Mouse (Mus musculus): ENCODE data around the gene Lhx6.

Gene Lhx6

GRCm38 (mm10) chr2:36093914-36094475 lies 11.2 kb downstream of the Lhx6 start:
- peak; percentile 48 for DNase-seq (ENCODE audit: extremely low spot score, low spot score)

- DNase-seq (ENCODE audit: extremely low spot score, low spot score) = no peak
Observed at GRCm38 (mm10) chr2:36093301-36093700, 11.9 kb downstream of the Lhx6 start.

- DNase-seq (ENCODE audit: extremely low spot score, low spot score) = no peak
Observed at GRCm38 (mm10) chr2:36092748-36093147, 12.5 kb downstream of the Lhx6 start.

GRCm38 (mm10) chr2:36090853-36091741 lies 14.1 kb downstream of the Lhx6 start:
- peak; percentile 87 for DNase-seq (ENCODE audit: extremely low spot score, low spot score)

GRCm38 (mm10) chr2:36089190-36089589 lies 16.0 kb downstream of the Lhx6 start:
- DNase-seq (ENCODE audit: extremely low spot score, low spot score) = no peak

GRCm38 (mm10) chr2:36085041-36085440 lies 20.2 kb downstream of the Lhx6 start:
- DNase-seq (ENCODE audit: extremely low spot score, low spot score) = no peak

GRCm38 (mm10) chr2:36082802-36083580 lies 22.2 kb downstream of the Lhx6 start:
- DNase-seq (ENCODE audit: extremely low spot score, low spot score) = no peak

GRCm38 (mm10) chr2:36081446-36081845 lies 23.8 kb downstream of the Lhx6 start:
- DNase-seq (ENCODE audit: extremely low spot score, low spot score) = peak; percentile 21

- no peak for DNase-seq (ENCODE audit: extremely low spot score, low spot score)
Observed at GRCm38 (mm10) chr2:36077160-36077761, 27.9 kb downstream of the Lhx6 start.

- no peak for DNase-seq (ENCODE audit: extremely low spot score, low spot score)
Observed at GRCm38 (mm10) chr2:36075210-36075609, 30.0 kb downstream of the Lhx6 start.

GRCm38 (mm10) chr2:36073781-36074180 lies 31.4 kb downstream of the Lhx6 start:
- no peak for DNase-seq (ENCODE audit: extremely low spot score, low spot score)

GRCm38 (mm10) chr2:36071660-36072305 lies 33.4 kb downstream of the Lhx6 start:
- no peak for DNase-seq (ENCODE audit: extremely low spot score, low spot score)

- no peak for DNase-seq (ENCODE audit: extremely low spot score, low spot score)
Observed at GRCm38 (mm10) chr2:36067132-36067531, 38.1 kb downstream of the Lhx6 start.

GRCm38 (mm10) chr2:36061409-36061808 lies 43.8 kb downstream of the Lhx6 start:
- DNase-seq (ENCODE audit: extremely low spot score, low spot score) = no peak

- no peak for DNase-seq (ENCODE audit: extremely low spot score, low spot score)
Observed at GRCm38 (mm10) chr2:36056248-36056647, 49.0 kb downstream of the Lhx6 start.

- no peak for DNase-seq (ENCODE audit: extremely low spot score, low spot score)
Observed at GRCm38 (mm10) chr2:36053249-36053648, 52.0 kb downstream of the Lhx6 start.

GRCm38 (mm10) chr2:36049567-36049954 lies 55.6 kb downstream of the Lhx6 start:
- DNase-seq (ENCODE audit: extremely low spot score, low spot score) = no peak

- peak; percentile 100 for DNase-seq (ENCODE audit: extremely low spot score, low spot score)
Observed at GRCm38 (mm10) chr2:36048748-36049566, 56.3 kb downstream of the Lhx6 start, which contains the start of the genes Ndufa8 and Morn5. TSS of gene Ndufa8 (minus strand) at chr2:36049406. TSS of gene Morn5 (plus strand) at chr2:36049458.

- DNase-seq (ENCODE audit: extremely low spot score, low spot score) = no peak
Observed at GRCm38 (mm10) chr2:36048164-36048563, 57.0 kb downstream of the Lhx6 start.

GRCm38 (mm10) chr2:36040872-36041271 lies 64.3 kb downstream of the Lhx6 start:
- DNase-seq (ENCODE audit: extremely low spot score, low spot score) = no peak

All from neural tube, embryonic 10.5 days (tissue).